Mouse (Mus musculus) CH12.LX (cell line): ENCODE measurements at regions not wholly inside any gene's neighbourhood (a gene's known extent, or its start where the extent isn't known, plus 50 kb on each side); places are given as distances from the start of the nearest gene placed in this dataset.
A peak's percentile ranks its signal among the peaks of the same experiment; 100 is the strongest.

Experiments used
- DNase-seq: peaks from one replicate; pipeline ENCODE4 v3.0.0-alpha.2; 2013; ENCODE audit errors: extremely low read depth
- H3K27ac ChIP-seq: 2 replicates; pipeline ENCODE4 v1.5.1; 2012; ENCODE audit warnings: low read depth, mild to moderate bottlenecking, control low read depth, moderate library complexity; ENCODE audit not compliant: insufficient read depth
- H3K27me3 ChIP-seq: replicated peaks from 2 replicates; pipeline ENCODE3; 2012; ENCODE audit warnings: inconsistent platforms
- H3K36me3 ChIP-seq, 2 experiments: replicated peaks in 1 of 2; 2 replicates each; pipeline versions ENCODE3 to v1.6.1; 2012; ENCODE audit warnings: inconsistent platforms in 1 of 2, low read length in 1 of 2, mild to moderate bottlenecking in 1 of 2, mixed read lengths in 1 of 2, moderate library complexity in 1 of 2; ENCODE audit not compliant: control insufficient read depth in 1 of 2, insufficient read depth in 1 of 2
- H3K4me1 ChIP-seq, 2 experiments: 2 replicates each; pipeline ENCODE4 v1.6.1; 2012; ENCODE audit warnings: inconsistent platforms in 1 of 2, moderate library complexity in 1 of 2; ENCODE audit not compliant: insufficient read depth in 2 of 2, control insufficient read depth in 1 of 2
- H3K4me2 ChIP-seq: 2 replicates; pipeline ENCODE4 v1.6.1; 2012; ENCODE audit warnings: low read depth, mild to moderate bottlenecking, control low read depth; ENCODE audit not compliant: poor library complexity, insufficient read depth, severe bottlenecking
- H3K4me3 ChIP-seq, 3 experiments: fragments of 150-350 bp in 1 of 3; sonication (generic) in 1 of 3; replicated peaks in 1 of 3; 2 replicates each; pipeline versions ENCODE3 to v1.5.1; 2011 to 2012; ENCODE audit warnings: low read depth in 2 of 3, low read length in 2 of 3, mild to moderate bottlenecking in 2 of 3, moderate library complexity in 2 of 3, control low read depth in 1 of 3, improper control_type of control experiment in 1 of 3, inconsistent platforms in 1 of 3, mixed read lengths in 1 of 3; ENCODE audit not compliant: poor library complexity in 1 of 3
- H3K79me2 ChIP-seq: replicated peaks from 2 replicates; pipeline ENCODE4 v1.6.1; 2012; ENCODE audit warnings: mild to moderate bottlenecking, moderate library complexity; ENCODE audit not compliant: control insufficient read depth, poor library complexity, insufficient read depth, severe bottlenecking; ENCODE audit errors: extremely low read depth
- H3K9ac ChIP-seq: 2 replicates; pipeline ENCODE4 v1.6.1; 2012; ENCODE audit warnings: low read depth, mild to moderate bottlenecking, control low read depth, moderate library complexity; ENCODE audit not compliant: insufficient read depth
- H3K9me3 ChIP-seq: replicated peaks from 2 replicates; pipeline ENCODE3; 2012; ENCODE audit warnings: low read length, inconsistent platforms, mixed read lengths
- BHLHE40 ChIP-seq: IDR thresholded peaks from 2 replicates; pipeline ENCODE4 v1.6.1; 2011; ENCODE audit warnings: mild to moderate bottlenecking, low read depth, low read length, improper control_type of control experiment
- CHD2 ChIP-seq: IDR thresholded peaks from 2 replicates; pipeline ENCODE4 v1.6.1; 2011; ENCODE audit warnings: low read length, improper control_type of control experiment
- JUND ChIP-seq: conservative IDR thresholded peaks from 2 replicates; pipeline ENCODE4 v1.6.1; 2011; ENCODE audit warnings: low read depth, low read length, improper control_type of control experiment
- MEF2A ChIP-seq: IDR thresholded peaks from 2 replicates; pipeline ENCODE4 v1.6.1; 2014; ENCODE audit warnings: low read depth, mild to moderate bottlenecking, inconsistent platforms, low read length, improper control_type of control experiment, borderline replicate concordance
- PAX5 ChIP-seq: IDR thresholded peaks from 2 replicates; pipeline ENCODE4 v1.6.1; 2012; ENCODE audit warnings: low read length, inconsistent platforms, mixed read lengths
- SMC3 ChIP-seq: IDR thresholded peaks from 2 replicates; pipeline ENCODE4 v1.6.1; 2011; ENCODE audit warnings: low read depth, low read length, improper control_type of control experiment
- ZKSCAN1 ChIP-seq: IDR thresholded peaks from 2 replicates; pipeline ENCODE4 v1.6.1; 2012; ENCODE audit warnings: low read depth, inconsistent platforms, low read length, improper control_type of control experiment, borderline replicate concordance
- ZNF384 ChIP-seq: IDR thresholded peaks from 2 replicates; pipeline ENCODE4 v1.6.1; 2012; ENCODE audit warnings: low read depth, low read length, improper control_type of control experiment, inconsistent platforms
- dilution Hi-C: fragments of 300-500 bp; cut with MboI; formaldehyde crosslinking; loops from 2 replicates; pipeline ENCODE4 v1.14.3; 2020; ENCODE audit warnings: low sequenced_read_pairs; ENCODE audit not compliant: extremely low pct_unique_long_range_greater_than_20kb, extremely low pct_ligation_motif_present
- in situ Hi-C: fragments of 300-500 bp; cut with MboI; formaldehyde crosslinking; loops from 3 replicates; pipeline ENCODE4 v1.14.3; 2019; ENCODE audit warnings: low sequenced_read_pairs, low pct_ligation_motif_present, low pct_unique_long_range_greater_than_20kb, mixed read lengths

GRCm38 (mm10) chr2:166264756-166265155 is 109.3 kb upstream of the Sulf2 start:
- H3K4me3 ChIP-seq, result no peak overlapping the region
- in situ Hi-C loops, result no loop called here
- H3K36me3 ChIP-seq, result no peaks in the 10 kb centered on the region
- dilution Hi-C loops, result no loop called here
- no peak for DNase-seq
- no peak for TF ChIP-seq BHLHE40
- no peak for TF ChIP-seq PAX5
- no peak overlapping the region for H3K9ac ChIP-seq
- H3K4me2 ChIP-seq, result no peak overlapping the region
- H3K27ac ChIP-seq, result no peak overlapping the region
- no peaks in the 10 kb centered on the region for H3K79me2 ChIP-seq
- peaks cover 0 to 6% of the 10 kb centered on the region in 2 experiments; a peak in 3 of 4 replicates for H3K4me1 ChIP-seq
- H3K9me3 ChIP-seq, result no peaks in the 10 kb centered on the region
- peaks cover 27% of the 10 kb centered on the region for H3K27me3 ChIP-seq

DNA sequence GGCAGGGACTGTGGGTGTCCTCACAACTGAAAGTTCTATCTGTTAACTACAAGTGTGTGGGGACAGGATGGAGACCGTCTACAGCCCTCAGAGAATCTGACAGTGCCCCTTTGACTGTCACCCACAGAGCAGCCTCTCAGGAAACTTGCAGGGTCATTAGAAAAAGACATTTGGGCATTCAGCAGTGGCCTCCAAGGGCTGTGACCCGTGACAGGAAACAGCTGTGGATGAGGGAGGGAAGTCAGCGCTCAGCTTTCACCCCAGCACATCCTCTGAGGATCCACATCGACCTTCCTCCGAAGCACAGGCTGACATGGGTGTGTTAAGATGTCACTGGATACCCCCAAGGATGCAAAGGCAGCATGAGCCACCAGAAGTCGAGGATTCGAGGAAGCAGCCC is 106.3 kb upstream of the Sulf2 start:
- no peak overlapping the region for H3K4me2 ChIP-seq
- no peaks in the 10 kb centered on the region for H3K9me3 ChIP-seq
- no peaks in the 10 kb centered on the region for H3K79me2 ChIP-seq
- dilution Hi-C loops (no loop called here), in situ Hi-C loops (no loop called here)
- no peak overlapping the region for H3K9ac ChIP-seq
- H3K27me3 ChIP-seq, result peaks cover 17% of the 10 kb centered on the region
- no peak overlapping the region for H3K27ac ChIP-seq
- no peak for DNase-seq
- H3K4me3 ChIP-seq, result no peak overlapping the region
- H3K36me3 ChIP-seq, result no peaks in the 10 kb centered on the region
- TF ChIP-seq BHLHE40 (peak; percentile 33; the same call in 1 of the 2 replicates), JUND (no peak)
- H3K4me1 ChIP-seq, result peaks cover 0 to 6% of the 10 kb centered on the region in 2 experiments; a peak in 3 of 4 replicates

GRCm38 (mm10) chr2:166261065-166261464 is 105.6 kb upstream of the Sulf2 start:
- no peak overlapping the region for H3K9ac ChIP-seq
- H3K4me1 ChIP-seq, result peaks cover 0 to 6% of the 10 kb centered on the region in 2 experiments; a peak in 3 of 4 replicates
- H3K4me3 ChIP-seq, result no peak overlapping the region
- H3K27ac ChIP-seq, result no peak overlapping the region
- dilution Hi-C loops, result no loop called here
- no peaks in the 10 kb centered on the region for H3K79me2 ChIP-seq
- H3K9me3 ChIP-seq, result no peaks in the 10 kb centered on the region
- H3K4me2 ChIP-seq, result no peak overlapping the region
- TF ChIP-seq MEF2A (no peak), CHD2 (no peak), SMC3 (no peak), ZNF384 (no peak), ZKSCAN1 (no peak)
- TF ChIP-seq, all 38 proteins: peak for 0
- no peak for DNase-seq
- Histone ChIP-seq H3K36me3 (no peaks in the 10 kb centered on the region), H3K27me3 (peaks cover 17% of the 10 kb centered on the region)
- in situ Hi-C loops, result no loop called here
